Mouse (Mus musculus) embryonic facial prominence, embryonic 11.5 days (tissue): ENCODE measurements around the gene Gm49320. TPM values are rescaled to one million over a fixed set of nuclear protein-coding genes. Genes with fewer than 3 reads are reported as not detected.

Experiments used
- ATAC-seq: fragments of 200-750 bp; cut with Nextera tagmentation; replicated peaks from 2 replicates; pipeline ENCODE4 v1.8.0; 2017; ENCODE audit warnings: low read depth; ENCODE audit not compliant: insufficient number of reproducible peaks, low FRiP score, low TSS enrichment
- DNase-seq: peaks from one replicate; pipeline ENCODE4 v3.0.0-alpha.2; 2015; ENCODE audit warnings: low spot score
- H3K27ac ChIP-seq: fragments of 300-500 bp; sonication (generic); replicated peaks from 2 replicates; pipeline ENCODE4 v1.5.1; 2014; ENCODE audit warnings: mild to moderate bottlenecking, low read depth, low read length, control low read depth
- H3K27me3 ChIP-seq: fragments of 300-500 bp; sonication (generic); 2 replicates; pipeline ENCODE4 v1.6.1; 2014; ENCODE audit warnings: mild to moderate bottlenecking, low read length, moderate library complexity, mixed read lengths; ENCODE audit not compliant: control insufficient read depth, insufficient read depth
- H3K36me3 ChIP-seq: fragments of 300-500 bp; sonication (generic); replicated peaks from 2 replicates; pipeline ENCODE4 v1.6.1; 2014; ENCODE audit warnings: low read depth, mild to moderate bottlenecking, low read length, moderate library complexity, mixed read lengths; ENCODE audit not compliant: control insufficient read depth, insufficient read depth
- H3K4me1 ChIP-seq: fragments of 300-500 bp; sonication (generic); 2 replicates; pipeline ENCODE4 v1.6.1; 2014; ENCODE audit warnings: low read length, mixed read lengths; ENCODE audit not compliant: control insufficient read depth, insufficient read depth
- H3K4me2 ChIP-seq: fragments of 300-500 bp; sonication (generic); 2 replicates; pipeline ENCODE4 v1.6.1; 2014; ENCODE audit warnings: low read depth, mild to moderate bottlenecking, control low read depth, low read length, moderate library complexity
- H3K4me3 ChIP-seq: fragments of 300-500 bp; sonication (generic); 2 replicates; pipeline ENCODE4 v1.5.1; 2014; ENCODE audit warnings: low read depth, low read length, control low read depth
- H3K9ac ChIP-seq: fragments of 300-500 bp; sonication (generic); replicated peaks from 2 replicates; pipeline ENCODE4 v1.6.1; 2014; ENCODE audit warnings: mild to moderate bottlenecking, control low read depth, low read length
- H3K9me3 ChIP-seq: fragments of 300-500 bp; sonication (generic); replicated peaks from 2 replicates; pipeline ENCODE4 v1.6.1; 2016; ENCODE audit warnings: mild to moderate bottlenecking, low read length, inconsistent platforms, mixed read lengths; ENCODE audit not compliant: control insufficient read depth
- WGBS: fragments of 180-500 bp; shearing (Covaris S2); extraction: QIAGEN DNeasy Blood & Tissue Kit; methylation state at CpG from one replicate; pipeline ENCODE4 v1.1.7; 2014; 5-methylcytosine and 5-hydroxymethylcytosine counted together
- polyA plus RNA-seq: library from polyadenylated mRNA; unstranded; fragments of >200 nt; fragmentation: Nextera tagmentation; extraction: Ambion mirVana; gene quantifications from 2 replicates; pipeline ENCODE4 v1.2.1, GENCODE M21; 2014

The Gm49320 gene
- 0.53 and 0.67 TPM in 2 replicates for polyA plus RNA-seq

- peak; percentile 100 for DNase-seq
- Histone ChIP-seq H3K27me3 (no peaks in the 10 kb centered on the region), H3K4me1 (0 out of 2 replicates have a peak, but pooled peaks cover 3% of the 10 kb centered on the region), H3K9ac (peak within 1 kb of the TSS; percentile 82), H3K4me3 (peak within 1 kb of the TSS; percentile 57), H3K27ac (peak within 1 kb of the TSS; percentile 92), H3K4me2 (peak within 1 kb of the TSS; percentile 68), H3K9me3 (no peaks in the 10 kb centered on the region), H3K36me3 (peaks cover 4% of the 10 kb centered on the region)
- under 1% methylated on average over 71 of the region's 71 CpGs for WGBS
- peak; percentile 94 for ATAC-seq
Observed at GRCm38 (mm10) chr8:4238434-4239192, at the start of gene Gm49320, which contains the start of gene Map2k7. Gm49320 (plus strand) TSS chr8:4238865. Map2k7 (plus strand) TSS chr8:4238740.

- no peaks in the 10 kb centered on the region for H3K27me3 ChIP-seq
- no peak overlapping the region for H3K9ac ChIP-seq
- no peaks in the 10 kb centered on the region for H3K4me1 ChIP-seq
- no peak overlapping the region for H3K4me2 ChIP-seq
- ATAC-seq (no peak), DNase-seq (no peak)
- no peaks in the 10 kb centered on the region; the same call in 1 of the 2 replicates for H3K36me3 ChIP-seq
- H3K4me3 ChIP-seq = no peak overlapping the region
- no peak overlapping the region for H3K27ac ChIP-seq
- H3K9me3 ChIP-seq = no peaks in the 10 kb centered on the region
- 27% methylated on average over 3 of the region's 3 CpGs for WGBS
Observed at GRCm38 (mm10) chr8:4189031-4189722, 49.5 kb upstream of the Gm49320 start.

GRCm38 (mm10) chr8:4192305-4192704, 46.4 kb upstream of the Gm49320 start:
- Histone ChIP-seq H3K4me2 (no peak overlapping the region), H3K4me3 (no peak overlapping the region), H3K4me1 (no peaks in the 10 kb centered on the region), H3K27ac (no peak overlapping the region), H3K36me3 (no peaks in the 10 kb centered on the region; the same call in 1 of the 2 replicates), H3K9ac (no peak overlapping the region), H3K27me3 (no peaks in the 10 kb centered on the region), H3K9me3 (no peaks in the 10 kb centered on the region)
- no peak; the same call in 1 of the 2 replicates for ATAC-seq
- 50% methylated on average over 5 of the region's 5 CpGs for WGBS
- DNase-seq = no peak

- H3K4me2 ChIP-seq = peak overlapping the region; percentile 19; the same call in 1 of the 2 replicates
Observed at GRCm38 (mm10) chr8:4192807-4193587, 45.7 kb upstream of the Gm49320 start.

GRCm38 (mm10) chr8:4193588-4193894, 45.1 kb upstream of the Gm49320 start:
- Histone ChIP-seq H3K4me1 (no peaks in the 10 kb centered on the region), H3K9me3 (no peaks in the 10 kb centered on the region), H3K36me3 (no peaks in the 10 kb centered on the region), H3K9ac (no peak overlapping the region), H3K4me3 (no peak overlapping the region), H3K4me2 (no peak overlapping the region), H3K27ac (no peak overlapping the region), H3K27me3 (no peaks in the 10 kb centered on the region)
- 58% methylated on average over 7 of the region's 7 CpGs for WGBS
- ATAC-seq = no peak
- DNase-seq = no peak

More at GRCm38 (mm10) chr8:4192807-4193587, 45.7 kb upstream of the Gm49320 start:
- no peak overlapping the region for H3K27ac ChIP-seq
- ATAC-seq = peak; percentile 78; the same call in 1 of the 2 replicates
- peak; percentile 85 for DNase-seq
- no peaks in the 10 kb centered on the region for H3K27me3 ChIP-seq
- no peaks in the 10 kb centered on the region; the same call in 1 of the 2 replicates for H3K36me3 ChIP-seq
- H3K9me3 ChIP-seq = no peaks in the 10 kb centered on the region
- H3K4me1 ChIP-seq = no peaks in the 10 kb centered on the region
- H3K4me3 ChIP-seq = no peak overlapping the region
- no peak overlapping the region for H3K9ac ChIP-seq
- WGBS = 6% methylated on average over 18 of the region's 18 CpGs

- Histone ChIP-seq H3K27ac (no peak overlapping the region), H3K27me3 (peaks cover 19% of the 10 kb centered on the region), H3K9me3 (no peaks in the 10 kb centered on the region), H3K4me1 (no peaks in the 10 kb centered on the region), H3K9ac (no peak overlapping the region), H3K4me2 (no peak overlapping the region), H3K4me3 (no peak overlapping the region), H3K36me3 (no peaks in the 10 kb centered on the region)
- ATAC-seq = no peak
- WGBS = 78% methylated on average over 2 of the region's 2 CpGs
- no peak for DNase-seq
Observed at GRCm38 (mm10) chr8:4201321-4201720, 37.3 kb upstream of the Gm49320 start.

GRCm38 (mm10) chr8:4205246-4206123, 33.2 kb upstream of the Gm49320 start:
- DNase-seq (no peak), ATAC-seq (no peak)
- Histone ChIP-seq H3K4me2 (peak overlapping the region; percentile 13), H3K27me3 (peaks cover 29% of the 10 kb centered on the region), H3K9me3 (no peaks in the 10 kb centered on the region), H3K36me3 (no peaks in the 10 kb centered on the region), H3K9ac (peak overlapping the region; percentile 0), H3K27ac (no peak overlapping the region), H3K4me1 (peaks cover 2% of the 10 kb centered on the region; the same call in 1 of the 2 replicates), H3K4me3 (peak overlapping the region; percentile 10; the same call in 1 of the 2 replicates)
- WGBS = 11% methylated on average over 38 of the region's 38 CpGs
